Mouse (Mus musculus): Measurements from ENCODE around the gene Foxp2. TPM values are rescaled to one million over a fixed set of nuclear protein-coding genes. Genes with fewer than 3 reads are reported as not detected.
A peak's percentile ranks its signal among the peaks of the same experiment; 100 is the strongest.

Gene Foxp2
- polyA plus RNA-seq, 1 experiment from 2014 or later, result 44.4 TPM

GRCm38 (mm10) chr6:14903271-14903965 lies 2.3 kb downstream of the Foxp2 start:
- Histone ChIP-seq H3K27me3 (replicated peaks; ENCODE audit: control insufficient read depth, insufficient read depth, low read length) (no peaks in the 10 kb centered on the region), H3K9me3 (ENCODE audit: control insufficient read depth, low read length) (no peaks in the 10 kb centered on the region), H3K4me2 (ENCODE audit: low read length) (peak overlapping the region; percentile 86), H3K36me3 (ENCODE audit: control insufficient read depth, insufficient read depth) (no peaks in the 10 kb centered on the region), H3K27ac (ENCODE audit: low read length) (no peak overlapping the region), H3K9ac (replicated peaks; ENCODE audit: low read depth, low read length) (no peak overlapping the region), H3K4me3 (replicated peaks; ENCODE audit: low read length) (peak overlapping the region; percentile 21), H3K4me1 (replicated peaks; ENCODE audit: control insufficient read depth, insufficient read depth, low read length) (peaks cover 33% of the 10 kb centered on the region)
- WGBS, result 46% methylated on average over 5 of the region's 5 CpGs
- ATAC-seq, result no peak

- WGBS, result 94% methylated on average over 2 of the region's 2 CpGs
Observed at GRCm38 (mm10) chr6:14915066-14915465, 13.9 kb downstream of the Foxp2 start.

GRCm38 (mm10) chr6:14922704-14923103 lies 21.6 kb downstream of the Foxp2 start:
- Histone ChIP-seq H3K4me2 (ENCODE audit: low read length) (no peak overlapping the region), H3K9me3 (ENCODE audit: control insufficient read depth, low read length) (no peaks in the 10 kb centered on the region), H3K9ac (replicated peaks; ENCODE audit: low read depth, low read length) (no peak overlapping the region), H3K36me3 (ENCODE audit: control insufficient read depth, insufficient read depth) (no peaks in the 10 kb centered on the region), H3K4me1 (replicated peaks; ENCODE audit: control insufficient read depth, insufficient read depth, low read length) (peaks cover 2% of the 10 kb centered on the region; the same call in 1 of the 2 replicates), H3K27me3 (replicated peaks; ENCODE audit: control insufficient read depth, insufficient read depth, low read length) (no peaks in the 10 kb centered on the region), H3K4me3 (replicated peaks; ENCODE audit: low read length) (no peak overlapping the region), H3K27ac (ENCODE audit: low read length) (no peak overlapping the region)
- peak; percentile 67 for ATAC-seq

More at GRCm38 (mm10) chr6:14915066-14915465, 13.9 kb downstream of the Foxp2 start:
- Histone ChIP-seq H3K9ac (replicated peaks; ENCODE audit: low read depth, low read length) (no peak overlapping the region), H3K4me3 (replicated peaks; ENCODE audit: low read length) (no peak overlapping the region), H3K36me3 (ENCODE audit: control insufficient read depth, insufficient read depth) (no peaks in the 10 kb centered on the region), H3K27me3 (replicated peaks; ENCODE audit: control insufficient read depth, insufficient read depth, low read length) (no peaks in the 10 kb centered on the region), H3K4me2 (ENCODE audit: low read length) (no peak overlapping the region), H3K9me3 (ENCODE audit: control insufficient read depth, low read length) (no peaks in the 10 kb centered on the region), H3K27ac (ENCODE audit: low read length) (no peak overlapping the region), H3K4me1 (replicated peaks; ENCODE audit: control insufficient read depth, insufficient read depth, low read length) (no peaks in the 10 kb centered on the region)
- no peak for ATAC-seq

GRCm38 (mm10) chr6:14924976-14925489 lies 23.9 kb downstream of the Foxp2 start:
- no peak overlapping the region for H3K4me3 ChIP-seq (replicated peaks; ENCODE audit: low read length)
- H3K4me1 ChIP-seq (replicated peaks; ENCODE audit: control insufficient read depth, insufficient read depth, low read length), result peaks cover 2% of the 10 kb centered on the region; the same call in 1 of the 2 replicates
- ATAC-seq, result peak; percentile 43
- no peak overlapping the region for H3K9ac ChIP-seq (replicated peaks; ENCODE audit: low read depth, low read length)
- no peaks in the 10 kb centered on the region for H3K36me3 ChIP-seq (ENCODE audit: control insufficient read depth, insufficient read depth)
- 53% methylated on average over 4 of the region's 4 CpGs for WGBS
- H3K27me3 ChIP-seq (replicated peaks; ENCODE audit: control insufficient read depth, insufficient read depth, low read length), result no peaks in the 10 kb centered on the region
- H3K27ac ChIP-seq (ENCODE audit: low read length), result no peak overlapping the region
- H3K9me3 ChIP-seq (ENCODE audit: control insufficient read depth, low read length), result no peaks in the 10 kb centered on the region
- no peak overlapping the region for H3K4me2 ChIP-seq (ENCODE audit: low read length)

GRCm38 (mm10) chr6:14951060-14951459 lies 49.9 kb downstream of the Foxp2 start:
- no peak overlapping the region for H3K4me3 ChIP-seq (replicated peaks; ENCODE audit: low read length)
- H3K9ac ChIP-seq (replicated peaks; ENCODE audit: low read depth, low read length), result no peak overlapping the region
- 62% methylated on average over 6 of the region's 6 CpGs for WGBS
- H3K4me2 ChIP-seq (ENCODE audit: low read length), result no peak overlapping the region
- H3K27ac ChIP-seq (ENCODE audit: low read length), result no peak overlapping the region
- H3K36me3 ChIP-seq (ENCODE audit: control insufficient read depth, insufficient read depth), result 0 out of 2 replicates have a peak, but pooled peaks cover 6% of the 10 kb centered on the region
- 0 out of 2 replicates have a peak, but pooled peaks cover 2% of the 10 kb centered on the region for H3K9me3 ChIP-seq (ENCODE audit: control insufficient read depth, low read length)
- ATAC-seq, result peak; percentile 82
- H3K4me1 ChIP-seq (replicated peaks; ENCODE audit: control insufficient read depth, insufficient read depth, low read length), result no peaks in the 10 kb centered on the region
- no peaks in the 10 kb centered on the region for H3K27me3 ChIP-seq (replicated peaks; ENCODE audit: control insufficient read depth, insufficient read depth, low read length)

- no peak overlapping the region for H3K27ac ChIP-seq (ENCODE audit: low read length)
- no peak overlapping the region for H3K9ac ChIP-seq (replicated peaks; ENCODE audit: low read depth, low read length)
- no peak overlapping the region for H3K4me2 ChIP-seq (ENCODE audit: low read length)
- WGBS, result 14% methylated on average over 4 of the region's 4 CpGs
- H3K36me3 ChIP-seq (ENCODE audit: control insufficient read depth, insufficient read depth), result 0 out of 2 replicates have a peak, but pooled peaks cover 6% of the 10 kb centered on the region
- peak; percentile 40; the same call in 1 of the 2 replicates for ATAC-seq
- 0 out of 2 replicates have a peak, but pooled peaks cover 2% of the 10 kb centered on the region for H3K9me3 ChIP-seq (ENCODE audit: control insufficient read depth, low read length)
- H3K27me3 ChIP-seq (replicated peaks; ENCODE audit: control insufficient read depth, insufficient read depth, low read length), result no peaks in the 10 kb centered on the region
- no peaks in the 10 kb centered on the region for H3K4me1 ChIP-seq (replicated peaks; ENCODE audit: control insufficient read depth, insufficient read depth, low read length)
- no peak overlapping the region for H3K4me3 ChIP-seq (replicated peaks; ENCODE audit: low read length)
Observed at GRCm38 (mm10) chr6:14952731-14953130, 51.6 kb downstream of the Foxp2 start.

GRCm38 (mm10) chr6:14977042-14977441 lies 75.9 kb downstream of the Foxp2 start:
- Histone ChIP-seq H3K4me1 (replicated peaks; ENCODE audit: control insufficient read depth, insufficient read depth, low read length) (no peaks in the 10 kb centered on the region), H3K9me3 (ENCODE audit: control insufficient read depth, low read length) (no peaks in the 10 kb centered on the region), H3K9ac (replicated peaks; ENCODE audit: low read depth, low read length) (no peak overlapping the region), H3K4me3 (replicated peaks; ENCODE audit: low read length) (no peak overlapping the region), H3K27me3 (replicated peaks; ENCODE audit: control insufficient read depth, insufficient read depth, low read length) (no peaks in the 10 kb centered on the region), H3K36me3 (ENCODE audit: control insufficient read depth, insufficient read depth) (no peaks in the 10 kb centered on the region), H3K4me2 (ENCODE audit: low read length) (no peak overlapping the region), H3K27ac (ENCODE audit: low read length) (no peak overlapping the region)
- ATAC-seq, result peak; percentile 70
- 32% methylated on average over 3 of the region's 3 CpGs for WGBS

- 83% methylated on average over 5 of the region's 5 CpGs for whole genome bisulfite sequencing
Observed at GRCm38 (mm10) chr6:14978201-14978600, 77.1 kb downstream of the Foxp2 start.

GRCm38 (mm10) chr6:15008113-15008512 lies 107.0 kb downstream of the Foxp2 start:
- H3K27me3 ChIP-seq (replicated peaks; ENCODE audit: control insufficient read depth, insufficient read depth, low read length), result no peaks in the 10 kb centered on the region
- no peaks in the 10 kb centered on the region for H3K4me1 ChIP-seq (replicated peaks; ENCODE audit: control insufficient read depth, insufficient read depth, low read length)
- ATAC-seq, result no peak
- H3K4me2 ChIP-seq (ENCODE audit: low read length), result no peak overlapping the region
- no peaks in the 10 kb centered on the region for H3K9me3 ChIP-seq (ENCODE audit: control insufficient read depth, low read length)
- H3K36me3 ChIP-seq (ENCODE audit: control insufficient read depth, insufficient read depth), result no peaks in the 10 kb centered on the region
- no peak overlapping the region for H3K27ac ChIP-seq (ENCODE audit: low read length)
- WGBS, result 100% methylated on average over 1 of the region's 1 CpGs
- no peak overlapping the region for H3K9ac ChIP-seq (replicated peaks; ENCODE audit: low read depth, low read length)
- H3K4me3 ChIP-seq (replicated peaks; ENCODE audit: low read length), result no peak overlapping the region

More at GRCm38 (mm10) chr6:14978201-14978600, 77.1 kb downstream of the Foxp2 start:
- Histone ChIP-seq H3K27me3 (replicated peaks; ENCODE audit: control insufficient read depth, insufficient read depth, low read length) (no peaks in the 10 kb centered on the region), H3K4me1 (replicated peaks; ENCODE audit: control insufficient read depth, insufficient read depth, low read length) (no peaks in the 10 kb centered on the region), H3K9me3 (ENCODE audit: control insufficient read depth, low read length) (no peaks in the 10 kb centered on the region), H3K4me3 (replicated peaks; ENCODE audit: low read length) (no peak overlapping the region), H3K27ac (ENCODE audit: low read length) (no peak overlapping the region), H3K9ac (replicated peaks; ENCODE audit: low read depth, low read length) (no peak overlapping the region), H3K36me3 (ENCODE audit: control insufficient read depth, insufficient read depth) (no peaks in the 10 kb centered on the region), H3K4me2 (ENCODE audit: low read length) (no peak overlapping the region)
- no peak for ATAC-seq
